Comparison of ENCODE assay signal across 22 mouse cellular contexts in genomic region chr6:87227940-87228339, GRCm38 (mm10).
DNase-seq lines count a peak whose midpoint lies in the region; ATAC-seq and TF ChIP-seq lines count a peak whose summit lies in the region.
"Had no signal": no experiment of that assay in that cellular context is flagged by ENCODE, and none has a peak within 500 bp of the region (broad histone marks: within the 10 kb centered on the region; RNA-seq: fewer than 3 reads in every experiment).

No protein-coding gene starts in this region.

- 64% methylated on average over 10 of the region's 10 CpGs for WGBS in embryonic facial prominence, embryonic 13.5 days
- WGBS in embryonic facial prominence, embryonic 10.5 days, result 81% methylated on average over 10 of the region's 10 CpGs
- 59% methylated on average over 10 of the region's 10 CpGs for WGBS in limb, embryonic 11.5 days
- WGBS in limb, embryonic 10.5 days, result 89% methylated on average over 10 of the region's 10 CpGs

- peaks cover 30% of the 10 kb centered on the region for H3K4me1 ChIP-seq in embryonic facial prominence, embryonic 13.5 days
- H3K4me1 ChIP-seq in embryonic facial prominence, embryonic 10.5 days, result peaks cover 9% of the 10 kb centered on the region
- H3K4me1 ChIP-seq in limb, embryonic 11.5 days (ENCODE audit: control insufficient read depth, insufficient read depth, low read length), result peaks cover 6% of the 10 kb centered on the region
- H3K4me1 ChIP-seq in limb, embryonic 10.5 days, result peaks cover 32% of the 10 kb centered on the region
- H3K4me1 ChIP-seq: forebrain, embryonic 15.5 days; intestine, embryonic 15.5 days; megakaryocyte, embryonic 14.5 days; midbrain, embryonic 15.5 days had no signal

- no peak overlapping the region for H3K9ac ChIP-seq in embryonic facial prominence, embryonic 13.5 days
- H3K9ac ChIP-seq in limb, embryonic 11.5 days (ENCODE audit: low read length), result no peak overlapping the region
- H3K9ac ChIP-seq: forebrain, embryonic 15.5 days; hindbrain, embryonic 15.5 days; intestine, embryonic 15.5 days; liver, embryonic 14.5 days; midbrain, embryonic 15.5 days; neural tube, embryonic 15.5 days; stomach, embryonic 15.5 days had no signal

- H3K27ac ChIP-seq in embryonic facial prominence, embryonic 13.5 days, result 0 out of 2 replicates have a peak overlapping the region, but pooled peaks have one; percentile 44
- no peak overlapping the region for H3K27ac ChIP-seq in embryonic facial prominence, embryonic 10.5 days (replicated peaks)
- no peak overlapping the region for H3K27ac ChIP-seq in limb, embryonic 11.5 days (replicated peaks; ENCODE audit: low read depth, low read length)
- no peak overlapping the region for H3K27ac ChIP-seq in limb, embryonic 10.5 days
- H3K27ac ChIP-seq: forebrain, embryonic 15.5 days; hindbrain, embryonic 15.5 days; intestine, embryonic 15.5 days; liver, embryonic 14.5 days; midbrain, embryonic 15.5 days; neural tube, embryonic 15.5 days; stomach, embryonic 15.5 days had no signal

- DNase-seq in embryonic facial prominence, embryonic 10.5 days (ENCODE audit: low spot score), result no peak
- DNase-seq in limb, embryonic 11.5 days (ENCODE audit: low spot score), result peak; percentile 54
- DNase-seq in limb, embryonic 10.5 days (ENCODE audit: low spot score), result no peak
- peak; percentile 73 for DNase-seq in thymus, postnatal 25 days
- no peak for DNase-seq in spleen, postnatal 14 days (ENCODE audit: low spot score in 2 of 2)
- DNase-seq in heart, postnatal 14 days, result no peak
- DNase-seq: adrenal gland, adult 2 months; cerebellum, adult 2 months; heart, adult 11 months; heart, postnatal 4 days; lung, postnatal 10 days; right cerebral cortex, postnatal 25 days had no signal

- TF ChIP-seq POLR2A in myocyte (IDR thresholded peaks at IDR 0.05; ENCODE audit: insufficient read length, low read depth), result no peak

- peaks cover 7% of the 10 kb centered on the region; the same call in 1 of the 2 replicates for H3K9me3 ChIP-seq in embryonic facial prominence, embryonic 13.5 days
- H3K9me3 ChIP-seq in embryonic facial prominence, embryonic 10.5 days, result no peaks in the 10 kb centered on the region
- no peaks in the 10 kb centered on the region; the same call in 1 of the 2 replicates for H3K9me3 ChIP-seq in limb, embryonic 11.5 days (ENCODE audit: control insufficient read depth, low read length)
- H3K9me3 ChIP-seq in limb, embryonic 10.5 days (replicated peaks), result no peaks in the 10 kb centered on the region
- H3K9me3 ChIP-seq: intestine, embryonic 15.5 days; megakaryocyte, embryonic 14.5 days; midbrain, embryonic 15.5 days; neural tube, embryonic 15.5 days; stomach, embryonic 15.5 days had no signal

- no peak for ATAC-seq in embryonic facial prominence, embryonic 13.5 days (ENCODE audit: insufficient number of reproducible peaks, insufficient read depth, low FRiP score, low TSS enrichment, low read depth)
- ATAC-seq in limb, embryonic 11.5 days (ENCODE audit: insufficient number of reproducible peaks, low FRiP score, low TSS enrichment, low read depth), result 0 out of 2 replicates have a peak, but pooled peaks have one; percentile 31
- ATAC-seq: forebrain, embryonic 15.5 days; intestine, embryonic 15.5 days; midbrain, embryonic 15.5 days had no signal

- H3K4me2 ChIP-seq in embryonic facial prominence, embryonic 13.5 days, result no peak overlapping the region
- no peak overlapping the region for H3K4me2 ChIP-seq in limb, embryonic 11.5 days (ENCODE audit: low read depth, severe bottlenecking)
- H3K4me2 ChIP-seq in myocyte (ENCODE audit: low read depth), result peak overlapping the region; percentile 25
- H3K4me2 ChIP-seq: forebrain, embryonic 15.5 days; hindbrain, embryonic 15.5 days; intestine, embryonic 15.5 days; midbrain, embryonic 15.5 days; neural tube, embryonic 15.5 days; stomach, embryonic 15.5 days had no signal

- intact Hi-C loops in heart, postnatal 14 days (cut with DNase I), result no loop called here

- H3K36me3 ChIP-seq in embryonic facial prominence, embryonic 13.5 days, result peaks cover 42% of the 10 kb centered on the region
- H3K36me3 ChIP-seq in embryonic facial prominence, embryonic 10.5 days (replicated peaks), result peaks cover 24% of the 10 kb centered on the region; the same call in 1 of the 2 replicates
- H3K36me3 ChIP-seq in limb, embryonic 11.5 days (ENCODE audit: control insufficient read depth, insufficient read depth, low read length), result no peaks in the 10 kb centered on the region
- peaks cover 37% of the 10 kb centered on the region for H3K36me3 ChIP-seq in limb, embryonic 10.5 days
- no peaks in the 10 kb centered on the region for H3K36me3 ChIP-seq in myocyte (ENCODE audit: control insufficient read depth, insufficient read depth)
- H3K36me3 ChIP-seq: intestine, embryonic 15.5 days; midbrain, embryonic 15.5 days; neural tube, embryonic 15.5 days; stomach, embryonic 15.5 days had no signal

- H3K27me3 ChIP-seq in embryonic facial prominence, embryonic 13.5 days, result no peaks in the 10 kb centered on the region
- no peaks in the 10 kb centered on the region for H3K27me3 ChIP-seq in embryonic facial prominence, embryonic 10.5 days (replicated peaks; ENCODE audit: low read depth, poor library complexity, severe bottlenecking)
- H3K27me3 ChIP-seq in limb, embryonic 11.5 days (ENCODE audit: control insufficient read depth, insufficient read depth, low read length), result no peaks in the 10 kb centered on the region
- no peaks in the 10 kb centered on the region for H3K27me3 ChIP-seq in limb, embryonic 10.5 days (ENCODE audit: low read depth, poor library complexity, severe bottlenecking)
- H3K27me3 ChIP-seq in myocyte (ENCODE audit: control insufficient read depth, insufficient read depth, insufficient read length), result no peaks in the 10 kb centered on the region
- H3K27me3 ChIP-seq: forebrain, embryonic 15.5 days; hindbrain, embryonic 15.5 days; intestine, embryonic 15.5 days; midbrain, embryonic 15.5 days; neural tube, embryonic 15.5 days; stomach, embryonic 15.5 days had no signal

- H3K4me3 ChIP-seq in embryonic facial prominence, embryonic 13.5 days, result no peak overlapping the region
- H3K4me3 ChIP-seq in embryonic facial prominence, embryonic 10.5 days, result no peak overlapping the region
- H3K4me3 ChIP-seq in limb, embryonic 11.5 days (ENCODE audit: low read depth, low read length), result no peak overlapping the region
- no peak overlapping the region for H3K4me3 ChIP-seq in limb, embryonic 10.5 days
- H3K4me3 ChIP-seq in myocyte, result no peak overlapping the region
- H3K4me3 ChIP-seq: forebrain, embryonic 15.5 days; hindbrain, embryonic 15.5 days; intestine, embryonic 15.5 days; megakaryocyte, embryonic 14.5 days; midbrain, embryonic 15.5 days; neural tube, embryonic 15.5 days; stomach, embryonic 15.5 days had no signal

- H3K79me2 ChIP-seq in myocyte (ENCODE audit: control insufficient read depth, insufficient read depth), result no peaks in the 10 kb centered on the region

- no peak overlapping the region for H3ac ChIP-seq in myocyte (ENCODE audit: control insufficient read depth, insufficient read length)

TF ChIP-seq in myocyte, 11 proteins besides CTCF, POLR2A, EP300 and RAD21:
- TF ChIP-seq USF1 (IDR thresholded peaks at IDR 0.05; ENCODE audit: low read depth) (no peak), MYOG (IDR thresholded peaks at IDR 0.05; ENCODE audit: control insufficient read depth in 1 of 3, insufficient read depth in 1 of 3, insufficient read length in 2 of 3, low read depth in 2 of 3) (peak; percentile 25 to 91 (median 43)), TCF12 (IDR thresholded peaks at IDR 0.05; ENCODE audit: insufficient read depth, poor library complexity, severe bottlenecking) (peak; percentile 78), POLR2AphosphoS2 (IDR thresholded peaks at IDR 0.05; ENCODE audit: insufficient read length, low read depth) (no peak), CEBPB (IDR thresholded peaks at IDR 0.05; ENCODE audit: insufficient read depth, poor library complexity, severe bottlenecking) (no peak), TCF3 (IDR thresholded peaks at IDR 0.05; ENCODE audit: insufficient read length, low read depth) (peak; percentile 71), MYOD1 (IDR thresholded peaks at IDR 0.05; ENCODE audit: control insufficient read depth in 1 of 3, insufficient read length in 2 of 3, low read depth in 2 of 3) (peak in 2 of 3 experiments; percentile 89 to 91), E2F4 (IDR thresholded peaks at IDR 0.05; ENCODE audit: insufficient read depth) (no peak)

Comparison
In these comparisons a context has a peak if more than half of its experiments do, and no peak if none do; other contexts are left out.
1. DNase-seq: peak in limb, embryonic 11.5 days (single experiment) and thymus, postnatal 25 days (single experiment); none in embryonic facial prominence, embryonic 10.5 days (single experiment), limb, embryonic 10.5 days (single experiment), spleen, postnatal 14 days (0 of 2) and heart, postnatal 14 days (0 of 2).